Mouse (Mus musculus): ENCODE measurements around the gene Lrrc8c. TPM values are rescaled to one million over a fixed set of nuclear protein-coding genes. Genes with fewer than 3 reads are reported as not detected.

Lrrc8c gene
- polyA plus RNA-seq, 1 experiment from 2014 or later, result 13.6 TPM

- ATAC-seq (replicated peaks), result no peak
- Histone ChIP-seq H3K4me2 (no peak overlapping the region), H3K27me3 (replicated peaks) (no peaks in the 10 kb centered on the region), H3K9ac (no peak overlapping the region), H3K9me3 (no peaks in the 10 kb centered on the region), H3K36me3 (replicated peaks) (no peaks in the 10 kb centered on the region), H3K27ac (no peak overlapping the region), H3K4me3 (no peak overlapping the region), H3K4me1 (peaks cover 3% of the 10 kb centered on the region; the same call in 1 of the 2 replicates)
- WGBS, result 47% methylated on average over 7 of the region's 7 CpGs
Observed at GRCm38 (mm10) chr5:105566852-105567412, 47.7 kb downstream of the Lrrc8c start.

- no peak overlapping the region for H3K9ac ChIP-seq
- WGBS, result 73% methylated on average over 6 of the region's 6 CpGs
- no peak overlapping the region for H3K27ac ChIP-seq
- no peak overlapping the region for H3K4me3 ChIP-seq
- no peaks in the 10 kb centered on the region for H3K9me3 ChIP-seq
- H3K27me3 ChIP-seq (replicated peaks), result no peaks in the 10 kb centered on the region
- ATAC-seq (replicated peaks), result no peak
- peaks cover 3% of the 10 kb centered on the region; the same call in 1 of the 2 replicates for H3K4me1 ChIP-seq
- no peaks in the 10 kb centered on the region for H3K36me3 ChIP-seq (replicated peaks)
- H3K4me2 ChIP-seq, result no peak overlapping the region
Observed at GRCm38 (mm10) chr5:105568043-105568747, 49.0 kb downstream of the Lrrc8c start.

GRCm38 (mm10) chr5:105569168-105569567 lies 50.0 kb downstream of the Lrrc8c start:
- Histone ChIP-seq H3K27ac (no peak overlapping the region), H3K27me3 (replicated peaks) (no peaks in the 10 kb centered on the region), H3K4me3 (no peak overlapping the region), H3K4me1 (peaks cover 3% of the 10 kb centered on the region; the same call in 1 of the 2 replicates), H3K9me3 (no peaks in the 10 kb centered on the region), H3K4me2 (no peak overlapping the region), H3K9ac (no peak overlapping the region), H3K36me3 (replicated peaks) (no peaks in the 10 kb centered on the region)
- ATAC-seq (replicated peaks), result no peak
- WGBS, result 88% methylated on average over 2 of the region's 2 CpGs

- Histone ChIP-seq H3K4me1 (no peaks in the 10 kb centered on the region), H3K27ac (no peak overlapping the region), H3K27me3 (replicated peaks) (no peaks in the 10 kb centered on the region), H3K4me2 (no peak overlapping the region), H3K36me3 (replicated peaks) (no peaks in the 10 kb centered on the region), H3K4me3 (no peak overlapping the region), H3K9me3 (no peaks in the 10 kb centered on the region), H3K9ac (no peak overlapping the region)
- ATAC-seq (replicated peaks), result no peak
- 75% methylated on average over 5 of the region's 5 CpGs for WGBS
Observed at GRCm38 (mm10) chr5:105572160-105572692, 53.0 kb downstream of the Lrrc8c start.

GRCm38 (mm10) chr5:105572876-105573275 lies 53.7 kb downstream of the Lrrc8c start:
- Histone ChIP-seq H3K9ac (no peak overlapping the region), H3K4me1 (no peaks in the 10 kb centered on the region), H3K27me3 (replicated peaks) (no peaks in the 10 kb centered on the region), H3K4me3 (no peak overlapping the region), H3K36me3 (replicated peaks) (no peaks in the 10 kb centered on the region), H3K27ac (no peak overlapping the region), H3K9me3 (no peaks in the 10 kb centered on the region), H3K4me2 (no peak overlapping the region)
- 74% methylated on average over 7 of the region's 7 CpGs for WGBS
- no peak for ATAC-seq (replicated peaks)

GRCm38 (mm10) chr5:105574835-105575234 lies 55.6 kb downstream of the Lrrc8c start:
- no peak overlapping the region for H3K9ac ChIP-seq
- H3K9me3 ChIP-seq, result no peaks in the 10 kb centered on the region
- H3K4me1 ChIP-seq, result no peaks in the 10 kb centered on the region
- 89% methylated on average over 5 of the region's 5 CpGs for WGBS
- no peaks in the 10 kb centered on the region for H3K36me3 ChIP-seq (replicated peaks)
- no peak for ATAC-seq (replicated peaks)
- H3K4me2 ChIP-seq, result no peak overlapping the region
- no peaks in the 10 kb centered on the region for H3K27me3 ChIP-seq (replicated peaks)
- no peak overlapping the region for H3K4me3 ChIP-seq
- H3K27ac ChIP-seq, result no peak overlapping the region

GRCm38 (mm10) chr5:105575839-105576238 lies 56.7 kb downstream of the Lrrc8c start:
- no peak overlapping the region for H3K27ac ChIP-seq
- no peaks in the 10 kb centered on the region for H3K4me1 ChIP-seq
- ATAC-seq (replicated peaks), result no peak
- H3K4me2 ChIP-seq, result no peak overlapping the region
- H3K27me3 ChIP-seq (replicated peaks), result no peaks in the 10 kb centered on the region
- no peak overlapping the region for H3K9ac ChIP-seq
- no peak overlapping the region for H3K4me3 ChIP-seq
- 73% methylated on average over 6 of the region's 6 CpGs for WGBS
- no peaks in the 10 kb centered on the region for H3K9me3 ChIP-seq
- H3K36me3 ChIP-seq (replicated peaks), result no peaks in the 10 kb centered on the region

- H3K4me1 ChIP-seq, result peaks cover 7% of the 10 kb centered on the region
- WGBS, result 90% methylated on average over 10 of the region's 10 CpGs
- H3K9me3 ChIP-seq, result no peaks in the 10 kb centered on the region
- no peak overlapping the region for H3K4me2 ChIP-seq
- H3K27ac ChIP-seq, result no peak overlapping the region
- no peaks in the 10 kb centered on the region for H3K27me3 ChIP-seq (replicated peaks)
- H3K9ac ChIP-seq, result no peak overlapping the region
- H3K4me3 ChIP-seq, result no peak overlapping the region
- ATAC-seq (replicated peaks), result no peak
- no peaks in the 10 kb centered on the region for H3K36me3 ChIP-seq (replicated peaks)
Observed at GRCm38 (mm10) chr5:105580909-105581308, 61.7 kb downstream of the Lrrc8c start.

- WGBS, result 27% methylated on average over 4 of the region's 4 CpGs
- peak overlapping the region; percentile 51 for H3K27ac ChIP-seq
- H3K4me1 ChIP-seq, result peaks cover 20% of the 10 kb centered on the region
- H3K4me3 ChIP-seq, result no peak overlapping the region
- no peak overlapping the region for H3K9ac ChIP-seq
- no peaks in the 10 kb centered on the region for H3K36me3 ChIP-seq (replicated peaks)
- H3K4me2 ChIP-seq, result no peak overlapping the region
- ATAC-seq (replicated peaks), result no peak
- H3K27me3 ChIP-seq (replicated peaks), result no peaks in the 10 kb centered on the region
- no peaks in the 10 kb centered on the region for H3K9me3 ChIP-seq
Observed at GRCm38 (mm10) chr5:105585929-105586328, 66.7 kb downstream of the Lrrc8c start.

- Histone ChIP-seq H3K27ac (peak overlapping the region; percentile 51; the same call in 1 of the 2 replicates), H3K4me3 (no peak overlapping the region), H3K4me1 (peaks cover 20% of the 10 kb centered on the region), H3K9me3 (no peaks in the 10 kb centered on the region), H3K27me3 (replicated peaks) (no peaks in the 10 kb centered on the region), H3K36me3 (replicated peaks) (no peaks in the 10 kb centered on the region), H3K4me2 (no peak overlapping the region), H3K9ac (no peak overlapping the region)
- ATAC-seq (replicated peaks), result no peak
- 67% methylated on average over 5 of the region's 5 CpGs for WGBS
Observed at GRCm38 (mm10) chr5:105586655-105587054, 67.5 kb downstream of the Lrrc8c start.

- Histone ChIP-seq H3K9ac (no peak overlapping the region), H3K27me3 (replicated peaks) (no peaks in the 10 kb centered on the region), H3K36me3 (replicated peaks) (no peaks in the 10 kb centered on the region), H3K4me1 (peaks cover 20% of the 10 kb centered on the region), H3K4me2 (no peak overlapping the region), H3K4me3 (no peak overlapping the region), H3K9me3 (no peaks in the 10 kb centered on the region), H3K27ac (peak overlapping the region; percentile 23; the same call in 1 of the 2 replicates)
- 69% methylated on average over 6 of the region's 6 CpGs for WGBS
- ATAC-seq (replicated peaks), result peak; percentile 71; the same call in 1 of the 2 replicates
Observed at GRCm38 (mm10) chr5:105587471-105587870, 68.3 kb downstream of the Lrrc8c start.

GRCm38 (mm10) chr5:105588683-105589082 lies 69.5 kb downstream of the Lrrc8c start:
- Histone ChIP-seq H3K4me3 (no peak overlapping the region), H3K4me1 (peaks cover 20% of the 10 kb centered on the region), H3K36me3 (replicated peaks) (no peaks in the 10 kb centered on the region), H3K9me3 (no peaks in the 10 kb centered on the region), H3K27me3 (replicated peaks) (no peaks in the 10 kb centered on the region), H3K9ac (no peak overlapping the region), H3K4me2 (no peak overlapping the region), H3K27ac (no peak overlapping the region)
- WGBS, result 93% methylated on average over 4 of the region's 4 CpGs
- ATAC-seq (replicated peaks), result no peak

GRCm38 (mm10) chr5:105589119-105589518 lies 69.9 kb downstream of the Lrrc8c start:
- Histone ChIP-seq H3K4me2 (no peak overlapping the region), H3K27ac (no peak overlapping the region), H3K9me3 (no peaks in the 10 kb centered on the region), H3K4me1 (peaks cover 20% of the 10 kb centered on the region), H3K4me3 (no peak overlapping the region), H3K27me3 (replicated peaks) (no peaks in the 10 kb centered on the region), H3K36me3 (replicated peaks) (no peaks in the 10 kb centered on the region), H3K9ac (no peak overlapping the region)
- ATAC-seq (replicated peaks), result no peak
- 96% methylated on average over 3 of the region's 3 CpGs for WGBS

Data from midbrain, embryonic 15.5 days (tissue).